Mouse (Mus musculus): ENCODE results near the gene Fbxw9.

- no peak for TF ChIP-seq CTCF (IDR thresholded peaks at IDR 0.05; ENCODE audit: borderline replicate concordance, insufficient read depth, low read length)
- no peak for TF ChIP-seq POLR2A (IDR thresholded peaks at IDR 0.05; ENCODE audit: low read depth, low read length)
Measured at GRCm38 (mm10) chr8:85072364-85072929, 12.6 kb downstream of the Fbxw9 start.

Data from embryonic fibroblast, embryonic 13.5 days (primary cell).